Mouse (Mus musculus) pancreas, adult 10 weeks (tissue): ENCODE measurements around the gene Ch25h. TPM values are rescaled to one million over a fixed set of nuclear protein-coding genes. Genes with fewer than 3 reads are reported as not detected.

Experiments used
- polyA plus RNA-seq: library from polyadenylated mRNA; stranded (reverse); fragments of 350-450 nt; fragmentation: Illumina TruSeq; extraction: RNeasy Lipid Tissue Mini Kit (QIAGEN cat#74804); gene quantifications from one replicate; pipeline ENCODE4 v1.2.3, GENCODE M21; 2015; ENCODE audit warnings: low read depth, low replicate concordance; ENCODE audit not compliant: insufficient read depth

The Ch25h gene
- polyA plus RNA-seq = 1.0 TPM

DNA sequence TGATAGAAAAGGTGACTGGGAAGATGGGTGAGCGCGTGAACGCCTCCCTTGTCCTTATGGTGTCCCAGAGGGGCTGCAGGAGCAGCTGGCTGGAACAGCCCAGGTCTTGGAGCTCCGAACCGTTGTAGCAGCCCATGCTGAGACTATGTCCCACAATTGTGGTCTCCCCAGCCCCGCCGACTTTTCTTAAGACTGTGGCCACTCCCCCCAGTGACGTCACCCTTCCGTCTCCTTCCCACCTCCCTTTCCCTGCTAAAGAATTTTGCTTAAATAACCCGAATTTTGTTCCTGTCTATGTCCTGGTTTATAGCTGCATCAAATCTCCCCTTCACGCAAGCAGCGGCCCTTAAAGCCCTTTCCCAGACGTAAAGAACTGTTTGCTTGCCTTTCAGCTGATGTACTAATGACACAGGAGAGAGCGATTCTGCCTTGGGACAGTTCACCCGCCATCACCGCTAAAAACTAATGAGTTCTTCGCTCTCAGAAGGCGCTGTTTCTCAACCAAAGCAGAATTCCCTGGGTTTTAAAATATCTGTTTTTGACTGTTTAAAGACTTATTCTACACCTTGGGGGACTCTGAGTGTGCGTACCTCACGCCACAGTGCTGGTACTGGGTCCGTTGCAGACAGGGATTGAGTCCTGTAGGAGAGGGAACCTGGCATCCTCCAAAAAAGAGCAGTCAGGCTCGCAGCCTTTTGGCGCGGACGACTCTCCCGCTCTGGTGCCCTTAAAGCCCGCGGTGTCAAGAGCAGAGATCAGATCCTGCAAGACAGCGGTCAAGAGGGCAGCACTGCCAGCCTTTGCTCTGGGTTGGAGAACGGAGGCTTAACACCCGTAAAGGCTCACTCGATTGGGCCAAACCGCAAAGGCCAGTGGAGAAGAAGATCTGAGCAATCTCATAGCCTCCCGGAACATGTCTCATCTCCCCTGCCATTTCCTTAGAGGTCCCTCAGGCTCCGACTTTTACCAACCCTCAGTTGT lies at the start of gene Ch25h:
Gene Ch25h (minus strand): TSS at position 174 of the 981 bp plus-strand sequence.

Other genes with a start within 250 kb of the Ch25h start
- 99.8 TPM for gene Acta2, start 219.6 kb downstream of the Ch25h start, polyA plus RNA-seq
- gene Fas, start 184.5 kb downstream of the Ch25h start, polyA plus RNA-seq = 5.4 TPM
- gene Lipa, start 52.3 kb upstream of the Ch25h start, polyA plus RNA-seq = 7.1 TPM
- 2.1 TPM for gene Ifit2, start 75.5 kb upstream of the Ch25h start, polyA plus RNA-seq
- gene Ifit3, start 108.4 kb upstream of the Ch25h start, polyA plus RNA-seq = 8.1 TPM
- not detected for gene Ifit1bl1, start 126.8 kb upstream of the Ch25h start, polyA plus RNA-seq
- gene Ifit3b, start 132.8 kb upstream of the Ch25h start, polyA plus RNA-seq = 1.3 TPM
- gene Ifit1bl2, start 165.6 kb upstream of the Ch25h start, polyA plus RNA-seq = not detected
- 3.8 TPM for gene Ifit1, start 165.7 kb upstream of the Ch25h start, polyA plus RNA-seq